Mouse (Mus musculus): ENCODE results near the gene Klhl25. TPM values are rescaled to one million over a fixed set of nuclear protein-coding genes. Genes with fewer than 3 reads are reported as not detected.
"Not testable (repeated sequence)": the region's sequence is repeated elsewhere in the genome, so short reads cannot be mapped to it uniquely, and the experiment has no call there.

The Klhl25 gene
- polyA plus RNA-seq, 1 experiment, result 24.5 TPM

DNA sequence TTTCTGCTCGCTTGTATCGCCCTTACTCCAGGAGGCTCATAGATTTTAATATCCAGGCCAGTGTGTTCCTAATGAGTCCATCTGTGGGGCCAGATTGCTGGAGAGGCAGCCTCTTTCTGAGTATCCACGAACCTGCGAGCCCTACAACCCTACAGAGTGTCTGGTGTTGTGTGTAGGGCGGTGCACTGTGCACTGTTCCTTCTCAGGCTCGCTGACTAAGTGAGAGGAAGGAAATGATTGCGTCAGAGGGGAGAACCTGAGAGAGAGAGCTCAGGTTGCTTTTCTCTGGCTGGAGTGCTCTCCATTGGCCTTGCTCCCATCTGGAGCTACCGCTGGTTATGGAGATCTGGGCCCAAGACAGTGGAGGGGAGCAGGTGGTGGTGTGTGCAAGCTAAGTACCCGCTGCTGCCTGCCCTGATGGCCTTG, 11.7 kb downstream of the Klhl25 start:
- TF ChIP-seq CTCF (IDR thresholded peaks at IDR 0.05; ENCODE audit: borderline replicate concordance, control insufficient read depth, extremely low read depth, insufficient read depth, low read length, poor library complexity) (no peak), POLR2A (IDR thresholded peaks at IDR 0.05; ENCODE audit: control insufficient read depth, extremely low read depth, insufficient read depth, low read length, poor library complexity) (no peak)
- H3K27me3 ChIP-seq (ENCODE audit: control insufficient read depth, insufficient read depth, low read length), result no peaks in the 10 kb centered on the region
- no peak overlapping the region for H3K4me3 ChIP-seq (ENCODE audit: control insufficient read depth, insufficient read depth, low read length)
- 86% methylated on average over 9 of the region's 9 CpGs for WGBS
- peaks cover 19% of the 10 kb centered on the region for H3K4me1 ChIP-seq (replicated peaks; ENCODE audit: control insufficient read depth, insufficient read depth, low read length)
- H3K36me3 ChIP-seq (ENCODE audit: control insufficient read depth, insufficient read depth, low read length), result no peaks in the 10 kb centered on the region
- no peak overlapping the region for H3K27ac ChIP-seq (ENCODE audit: control insufficient read depth, insufficient read depth, low read length)
- DNase-seq, result no peak

DNA sequence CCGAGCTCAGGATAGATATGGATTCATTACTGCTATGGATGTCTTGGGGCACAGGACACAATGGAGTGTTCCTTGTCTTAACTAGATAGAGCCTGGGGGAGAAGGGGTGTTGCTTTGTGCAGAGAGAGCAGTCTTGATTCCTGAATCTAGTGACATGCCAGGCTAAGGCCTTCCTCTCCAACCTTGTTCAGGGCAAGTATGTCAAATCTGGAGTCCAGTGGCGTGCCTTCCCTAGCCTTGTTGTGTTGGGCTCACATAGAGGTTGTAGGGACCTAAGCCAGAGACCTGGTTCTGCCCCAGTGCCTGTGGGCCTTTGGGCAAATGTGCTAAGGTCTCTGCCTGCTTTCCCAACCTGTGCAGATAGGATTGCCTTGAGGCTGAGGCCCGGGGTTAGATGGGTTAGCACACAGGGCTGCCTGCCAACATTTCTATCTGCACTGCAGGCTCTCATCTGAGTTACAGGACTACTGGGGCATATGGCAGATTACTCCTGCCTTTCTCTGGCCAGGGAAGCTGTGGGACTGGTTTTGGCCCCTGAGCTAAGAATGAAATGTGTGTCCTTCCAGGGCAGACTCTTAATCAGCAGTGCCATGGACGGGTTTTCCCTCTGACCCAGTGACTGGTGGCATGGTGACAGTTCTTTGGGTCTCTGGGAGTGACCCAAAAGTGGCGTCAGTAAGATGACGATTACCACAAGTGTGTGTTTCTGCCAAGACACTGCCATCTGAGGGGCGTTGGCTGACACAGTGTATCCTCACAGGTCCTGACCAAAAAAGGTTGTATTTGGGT, 13.7 kb downstream of the Klhl25 start:
- not testable (repeated sequence) for H3K27me3 ChIP-seq (ENCODE audit: control insufficient read depth, insufficient read depth, low read length); H3K36me3 ChIP-seq (ENCODE audit: control insufficient read depth, insufficient read depth, low read length); H3K27ac ChIP-seq (ENCODE audit: control insufficient read depth, insufficient read depth, low read length); H3K4me1 ChIP-seq (replicated peaks; ENCODE audit: control insufficient read depth, insufficient read depth, low read length); H3K4me3 ChIP-seq (ENCODE audit: control insufficient read depth, insufficient read depth, low read length); DNase-seq
- 89% methylated on average over 7 of the region's 7 CpGs for WGBS

DNA sequence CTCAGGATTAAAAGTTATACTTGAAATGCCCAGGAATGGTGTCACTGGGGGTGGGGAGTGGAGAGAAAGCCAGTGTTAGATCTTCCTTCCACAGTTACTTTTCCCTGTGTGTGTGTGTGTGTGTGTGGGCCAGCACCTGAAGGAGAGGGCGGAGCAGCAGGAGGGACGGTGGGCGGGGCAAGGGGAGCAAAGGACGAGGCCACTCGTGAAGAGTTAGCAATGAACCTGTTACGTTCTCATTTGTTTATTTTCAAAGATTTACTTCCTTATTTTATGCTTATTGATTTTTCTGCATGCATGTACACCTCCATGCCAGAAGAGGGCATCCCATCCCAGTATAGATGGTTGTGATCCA, 14.3 kb downstream of the Klhl25 start:
- 86% methylated on average over 6 of the region's 6 CpGs for WGBS
- not testable (repeated sequence) for H3K4me1 ChIP-seq (replicated peaks; ENCODE audit: control insufficient read depth, insufficient read depth, low read length); H3K4me3 ChIP-seq (ENCODE audit: control insufficient read depth, insufficient read depth, low read length); DNase-seq; H3K27me3 ChIP-seq (ENCODE audit: control insufficient read depth, insufficient read depth, low read length); H3K27ac ChIP-seq (ENCODE audit: control insufficient read depth, insufficient read depth, low read length); H3K36me3 ChIP-seq (ENCODE audit: control insufficient read depth, insufficient read depth, low read length)

DNA sequence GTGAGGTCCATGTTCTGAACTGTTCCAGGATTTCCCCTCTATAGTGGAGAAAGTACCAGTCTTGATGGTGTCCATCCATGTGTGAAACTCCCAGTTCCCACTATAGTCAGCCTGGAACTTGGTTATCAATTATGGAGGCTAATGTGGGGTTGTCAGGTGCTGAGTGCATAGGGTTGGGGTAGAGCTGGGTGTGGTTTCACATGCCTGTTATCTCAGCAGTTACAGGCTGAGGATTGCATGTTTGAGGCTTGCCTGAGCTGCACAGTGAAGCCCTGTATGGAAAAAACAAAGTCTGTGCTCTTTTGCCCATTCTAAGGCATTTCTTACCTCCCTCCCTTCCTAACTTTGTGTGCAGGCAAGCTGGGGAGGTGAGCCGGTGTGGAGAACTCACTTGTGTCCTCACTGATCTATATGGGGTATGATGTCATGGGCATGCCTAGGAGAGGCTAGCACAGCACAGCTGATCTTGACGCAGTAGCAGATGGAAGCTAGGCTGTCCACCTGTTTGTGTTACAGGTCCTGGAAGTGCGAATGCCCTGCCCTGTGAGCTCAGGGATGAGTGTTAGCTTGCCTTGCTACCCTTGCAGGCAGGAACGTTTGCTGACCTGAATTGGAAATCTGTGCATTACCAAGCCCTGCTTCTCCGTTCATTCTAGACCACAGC, 15.3 kb downstream of the Klhl25 start:
- not testable (repeated sequence) for H3K27ac ChIP-seq (ENCODE audit: control insufficient read depth, insufficient read depth, low read length); H3K27me3 ChIP-seq (ENCODE audit: control insufficient read depth, insufficient read depth, low read length); H3K4me1 ChIP-seq (replicated peaks; ENCODE audit: control insufficient read depth, insufficient read depth, low read length); H3K4me3 ChIP-seq (ENCODE audit: control insufficient read depth, insufficient read depth, low read length); H3K36me3 ChIP-seq (ENCODE audit: control insufficient read depth, insufficient read depth, low read length); DNase-seq
- WGBS, result 97% methylated on average over 5 of the region's 5 CpGs

DNA sequence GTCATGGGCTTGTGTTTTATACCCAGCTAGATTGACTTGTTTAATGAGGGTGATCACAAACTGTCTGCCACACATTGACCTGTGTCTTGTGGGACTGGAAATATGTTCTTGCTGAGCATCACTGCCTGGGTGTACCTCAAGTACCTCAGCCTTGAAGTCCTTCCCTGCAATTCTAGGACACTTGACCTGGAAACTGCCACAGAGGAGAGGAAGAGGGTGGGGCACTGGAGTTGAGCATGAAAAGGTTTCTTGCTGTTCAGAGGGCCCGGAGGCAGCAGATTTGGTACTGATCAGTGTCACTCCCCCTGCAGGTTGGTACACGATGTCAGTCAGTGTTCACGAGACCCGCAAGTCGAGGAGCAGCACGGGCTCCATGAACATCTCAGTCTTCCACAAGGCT, 16.9 kb downstream of the Klhl25 start:
- Histone ChIP-seq H3K4me3 (ENCODE audit: control insufficient read depth, insufficient read depth, low read length) (no peak overlapping the region), H3K27ac (ENCODE audit: control insufficient read depth, insufficient read depth, low read length) (no peak overlapping the region), H3K27me3 (ENCODE audit: control insufficient read depth, insufficient read depth, low read length) (no peaks in the 10 kb centered on the region), H3K36me3 (ENCODE audit: control insufficient read depth, insufficient read depth, low read length) (peaks cover 8% of the 10 kb centered on the region; the same call in 1 of the 2 replicates), H3K4me1 (replicated peaks; ENCODE audit: control insufficient read depth, insufficient read depth, low read length) (no peaks in the 10 kb centered on the region)
- no peak for DNase-seq
- WGBS, result 97% methylated on average over 6 of the region's 6 CpGs
- no peak for TF ChIP-seq CTCF (IDR thresholded peaks at IDR 0.05; ENCODE audit: borderline replicate concordance, control insufficient read depth, extremely low read depth, insufficient read depth, low read length, poor library complexity)
- no peak for TF ChIP-seq POLR2A (IDR thresholded peaks at IDR 0.05; ENCODE audit: control insufficient read depth, extremely low read depth, insufficient read depth, low read length, poor library complexity)

DNA sequence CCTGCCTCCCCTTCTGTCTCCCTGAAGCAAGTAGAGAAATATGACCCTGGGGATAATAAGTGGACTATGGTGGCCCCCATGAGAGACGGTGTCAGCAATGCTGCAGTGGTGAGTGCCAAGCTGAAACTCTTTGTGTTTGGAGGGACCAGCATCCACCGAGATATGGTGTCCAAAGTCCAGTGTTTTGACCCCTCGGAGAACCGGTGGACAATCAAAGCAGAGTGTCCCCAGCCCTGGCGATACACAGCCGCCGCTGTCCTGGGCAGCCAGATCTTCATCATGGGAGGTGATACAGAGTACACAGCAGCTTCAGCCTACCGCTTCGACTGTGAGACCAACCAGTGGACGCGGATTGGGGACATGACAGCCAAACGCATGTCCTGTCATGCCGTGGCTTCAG, 18.4 kb downstream of the Klhl25 start:
- DNase-seq, result no peak
- H3K4me1 ChIP-seq (replicated peaks; ENCODE audit: control insufficient read depth, insufficient read depth, low read length), result no peaks in the 10 kb centered on the region

DNA sequence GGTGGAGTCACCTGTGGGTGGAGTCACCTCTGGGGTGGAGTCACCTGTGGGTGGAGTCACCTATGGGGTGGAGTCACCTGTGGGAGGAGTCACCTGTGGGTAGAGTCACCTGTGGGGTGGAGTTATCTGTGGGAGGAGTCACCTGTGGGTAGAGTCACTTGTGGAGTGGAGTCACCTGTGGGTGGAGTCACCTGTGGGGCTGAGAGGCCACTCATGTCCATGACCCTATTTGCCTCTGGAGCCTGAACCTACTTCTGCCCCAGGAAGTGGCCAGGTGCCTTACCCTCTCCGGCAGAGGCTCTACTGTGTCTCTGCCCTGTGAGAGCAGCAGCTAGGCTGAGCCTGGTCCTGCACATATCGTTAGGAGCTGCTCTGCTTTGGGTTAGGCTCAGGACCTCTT, 20.6 kb downstream of the Klhl25 start:
- peaks cover 8% of the 10 kb centered on the region; the same call in 1 of the 2 replicates for H3K36me3 ChIP-seq (ENCODE audit: control insufficient read depth, insufficient read depth, low read length)
- H3K4me1 ChIP-seq (replicated peaks; ENCODE audit: control insufficient read depth, insufficient read depth, low read length), result no peaks in the 10 kb centered on the region
- WGBS, result 88% methylated on average over 2 of the region's 2 CpGs
- no peak for TF ChIP-seq POLR2A (IDR thresholded peaks at IDR 0.05; ENCODE audit: control insufficient read depth, extremely low read depth, insufficient read depth, low read length, poor library complexity)
- H3K27me3 ChIP-seq (ENCODE audit: control insufficient read depth, insufficient read depth, low read length), result no peaks in the 10 kb centered on the region
- no peak overlapping the region for H3K4me3 ChIP-seq (ENCODE audit: control insufficient read depth, insufficient read depth, low read length)
- no peak overlapping the region for H3K27ac ChIP-seq (ENCODE audit: control insufficient read depth, insufficient read depth, low read length)
- DNase-seq, result no peak

More for the DNA sequence above, 18.4 kb downstream of the Klhl25 start:
- 97% methylated on average over 13 of the region's 13 CpGs for WGBS
- TF ChIP-seq POLR2A (IDR thresholded peaks at IDR 0.05; ENCODE audit: control insufficient read depth, extremely low read depth, insufficient read depth, low read length, poor library complexity) (no peak), CTCF (IDR thresholded peaks at IDR 0.05; ENCODE audit: borderline replicate concordance, control insufficient read depth, extremely low read depth, insufficient read depth, low read length, poor library complexity) (no peak)
- peaks cover 8% of the 10 kb centered on the region; the same call in 1 of the 2 replicates for H3K36me3 ChIP-seq (ENCODE audit: control insufficient read depth, insufficient read depth, low read length)
- no peak overlapping the region for H3K4me3 ChIP-seq (ENCODE audit: control insufficient read depth, insufficient read depth, low read length)
- no peak overlapping the region for H3K27ac ChIP-seq (ENCODE audit: control insufficient read depth, insufficient read depth, low read length)
- no peaks in the 10 kb centered on the region for H3K27me3 ChIP-seq (ENCODE audit: control insufficient read depth, insufficient read depth, low read length)

Data from thymus, adult 2 months (tissue).